Mouse (Mus musculus) CD4-positive, CD25-positive, alpha-beta regulatory T cell, adult 2 months (primary cell): Measurements from ENCODE around the gene Selplg.

Experiments used
- DNase-seq: peaks from one replicate; pipeline ENCODE4 v3.0.0-alpha.2; 2012; ENCODE audit warnings: low read depth, low spot score

The Selplg gene

GRCm38 (mm10) chr5:113771213-113772162 lies 61.0 kb downstream of the Selplg start:
- peak; percentile 92 for DNase-seq

GRCm38 (mm10) chr5:113768806-113769205 lies 63.6 kb downstream of the Selplg start:
- DNase-seq: no peak
